Mouse (Mus musculus) ES-E14 (cell line): ENCODE measurements around the gene Gm10300. TPM values are rescaled to one million over a fixed set of nuclear protein-coding genes. Genes with fewer than 3 reads are reported as not detected.

Experiments used
- DNase-seq: peaks from one replicate; pipeline ENCODE4 v3.0.0-alpha.2; 2013; ENCODE audit warnings: low read depth, low spot score
- H3K27ac ChIP-seq: 2 replicates; pipeline ENCODE4 v1.5.1; 2012; ENCODE audit warnings: low read depth, mild to moderate bottlenecking, low read length, moderate library complexity, mixed read lengths; ENCODE audit not compliant: poor library complexity, insufficient read depth, severe bottlenecking
- H3K36me3 ChIP-seq: 2 replicates; pipeline ENCODE4 v1.6.1; 2012; ENCODE audit warnings: mild to moderate bottlenecking, low read length, moderate library complexity, mixed read lengths; ENCODE audit not compliant: control insufficient read depth, poor library complexity, insufficient read depth, severe bottlenecking
- H3K4me1 ChIP-seq, 2 experiments: fragments of 150-350 bp in 1 of 2; sonication (generic) in 1 of 2; 2 replicates each; pipeline ENCODE4 v1.6.1; 2012; ENCODE audit warnings: low read length in 2 of 2, mild to moderate bottlenecking in 1 of 2, mixed read lengths in 1 of 2; ENCODE audit not compliant: control insufficient read depth in 2 of 2, insufficient read depth in 2 of 2, poor library complexity in 1 of 2
- H3K4me3 ChIP-seq, 2 experiments: fragments of 150-350 bp in 1 of 2; sonication (generic) in 1 of 2; 2 replicates each; pipeline ENCODE4 v1.5.1; 2012; ENCODE audit warnings: low read length in 2 of 2, low read depth in 1 of 2, mild to moderate bottlenecking in 1 of 2, mixed read lengths in 1 of 2; ENCODE audit not compliant: insufficient read depth in 1 of 2, poor library complexity in 1 of 2, severe bottlenecking in 1 of 2
- H3K9ac ChIP-seq: 2 replicates; pipeline ENCODE4 v1.6.1; 2012; ENCODE audit warnings: low read depth, mild to moderate bottlenecking, low read length, mixed read lengths; ENCODE audit not compliant: poor library complexity, insufficient read depth, severe bottlenecking
- H3K9me3 ChIP-seq: fragments of 150-350 bp; sonication (generic); 2 replicates; pipeline ENCODE4 v1.6.1; 2012; ENCODE audit warnings: low read depth, mild to moderate bottlenecking, low read length; ENCODE audit not compliant: control insufficient read depth, insufficient read depth
- CHD2 ChIP-seq: IDR thresholded peaks from 2 replicates; pipeline ENCODE4 v1.6.1; 2014; ENCODE audit warnings: mild to moderate bottlenecking, low read depth, low read length, inconsistent platforms
- HCFC1 ChIP-seq: IDR thresholded peaks from 2 replicates; pipeline ENCODE4 v1.6.1; 2012; ENCODE audit warnings: low read length, inconsistent platforms, borderline replicate concordance; ENCODE audit not compliant: insufficient read depth
- MAFK ChIP-seq: IDR thresholded peaks from 2 replicates; pipeline ENCODE4 v1.6.1; 2014; ENCODE audit warnings: mild to moderate bottlenecking, low read depth, low read length, inconsistent platforms; ENCODE audit not compliant: insufficient read depth
- ZC3H11A ChIP-seq: IDR thresholded peaks from 2 replicates; pipeline ENCODE4 v1.6.1; 2012; ENCODE audit warnings: low read depth, mild to moderate bottlenecking, inconsistent platforms, low read length, borderline replicate concordance
- ZNF384 ChIP-seq: IDR thresholded peaks from 2 replicates; pipeline ENCODE4 v1.6.1; 2012; ENCODE audit warnings: low read depth, low read length, inconsistent platforms
- in situ Hi-C, 2 experiments: fragments of 600-800 bp; cut with MboI; formaldehyde crosslinking; loops; one replicate each; pipeline ENCODE4 v1.15.1; 2025; ENCODE audit warnings: low sequenced_read_pairs in 2 of 2, inconsistent platforms in 1 of 2; ENCODE audit not compliant: unreplicated experiment in 2 of 2
- total RNA-seq: library from RNA; depleted of rRNA; stranded (reverse); fragments of 300-350 nt; gene quantifications from 2 replicates; pipeline ENCODE4 v1.2.3, GENCODE M21; 2012

The Gm10300 gene
- total RNA-seq, 1 experiment: not detected

GRCm38 (mm10) chr4:132060040-132060832 lies 14.3 kb upstream of the Gm10300 start:
- no peak for TF ChIP-seq ZC3H11A
- no peak for TF ChIP-seq MAFK
- TF ChIP-seq ZNF384: no peak
- TF ChIP-seq HCFC1: no peak
- no peak for TF ChIP-seq CHD2
- no peak for DNase-seq
- H3K4me1 ChIP-seq: no peaks in the 10 kb centered on the region
- no peak overlapping the region for H3K4me3 ChIP-seq
- no peaks in the 10 kb centered on the region for H3K36me3 ChIP-seq
- in situ Hi-C loops: no loop called here
- H3K27ac ChIP-seq: no peak overlapping the region
- H3K9ac ChIP-seq: no peak overlapping the region
- no peaks in the 10 kb centered on the region for H3K9me3 ChIP-seq

GRCm38 (mm10) chr4:132062289-132062688 lies 12.2 kb upstream of the Gm10300 start:
- no peaks in the 10 kb centered on the region for H3K9me3 ChIP-seq
- no peak for TF ChIP-seq MAFK
- no peak for TF ChIP-seq CHD2
- no peak for TF ChIP-seq ZNF384
- no peak for TF ChIP-seq HCFC1
- TF ChIP-seq ZC3H11A: no peak
- no peaks in the 10 kb centered on the region for H3K4me1 ChIP-seq
- H3K4me3 ChIP-seq: no peak overlapping the region
- in situ Hi-C loops: no loop called here
- no peak overlapping the region for H3K27ac ChIP-seq
- DNase-seq: no peak
- no peak overlapping the region for H3K9ac ChIP-seq
- no peaks in the 10 kb centered on the region for H3K36me3 ChIP-seq

- no peak overlapping the region for H3K9ac ChIP-seq
- H3K27ac ChIP-seq: no peak overlapping the region
- H3K9me3 ChIP-seq: no peaks in the 10 kb centered on the region
- no peak for TF ChIP-seq ZNF384
- TF ChIP-seq ZC3H11A: no peak
- no peak for TF ChIP-seq CHD2
- TF ChIP-seq HCFC1: no peak
- no peak for TF ChIP-seq MAFK
- H3K4me1 ChIP-seq: no peaks in the 10 kb centered on the region
- in situ Hi-C loops: no loop called here
- H3K4me3 ChIP-seq: no peak overlapping the region
- DNase-seq: no peak
- no peaks in the 10 kb centered on the region for H3K36me3 ChIP-seq
Measured at GRCm38 (mm10) chr4:132062934-132063884, 11.3 kb upstream of the Gm10300 start.

- H3K27ac ChIP-seq: no peak overlapping the region
- in situ Hi-C loops: no loop called here
- TF ChIP-seq ZNF384 (no peak), ZC3H11A (no peak), MAFK (no peak), CHD2 (no peak), HCFC1 (no peak)
- no peaks in the 10 kb centered on the region for H3K4me1 ChIP-seq
- H3K36me3 ChIP-seq: no peaks in the 10 kb centered on the region
- H3K4me3 ChIP-seq: no peak overlapping the region
- no peak for DNase-seq
- H3K9ac ChIP-seq: no peak overlapping the region
- H3K9me3 ChIP-seq: no peaks in the 10 kb centered on the region
Measured at GRCm38 (mm10) chr4:132064550-132064949, 9.9 kb upstream of the Gm10300 start.
